Mouse (Mus musculus) embryonic facial prominence, embryonic 10.5 days (tissue): Measurements from ENCODE around the gene Khdc1b. TPM values are rescaled to one million over a fixed set of nuclear protein-coding genes. Genes with fewer than 3 reads are reported as not detected.

Experiments used
- DNase-seq: peaks from one replicate; pipeline ENCODE4 v3.0.0-alpha.2; 2017; ENCODE audit warnings: low spot score
- H3K27ac ChIP-seq: fragments of 300-500 bp; sonication (generic); replicated peaks from 2 replicates; pipeline ENCODE4 v1.5.1; 2016; ENCODE audit warnings: mild to moderate bottlenecking
- H3K27me3 ChIP-seq: fragments of 300-500 bp; sonication (generic); replicated peaks from 2 replicates; pipeline ENCODE4 v1.6.1; 2016; ENCODE audit warnings: low read depth, mild to moderate bottlenecking; ENCODE audit not compliant: poor library complexity, severe bottlenecking
- H3K36me3 ChIP-seq: fragments of 300-500 bp; sonication (generic); replicated peaks from 2 replicates; pipeline ENCODE4 v1.6.1; 2016; ENCODE audit warnings: mild to moderate bottlenecking, moderate library complexity
- H3K4me1 ChIP-seq: fragments of 300-500 bp; sonication (generic); 2 replicates; pipeline ENCODE4 v1.6.1; 2016
- H3K4me3 ChIP-seq: fragments of 300-500 bp; sonication (generic); 2 replicates; pipeline ENCODE4 v1.5.1; 2016; ENCODE audit warnings: mild to moderate bottlenecking, moderate library complexity
- H3K9me3 ChIP-seq: fragments of 300-500 bp; sonication (generic); 2 replicates; pipeline ENCODE4 v1.6.1; 2016; ENCODE audit warnings: mild to moderate bottlenecking
- WGBS: fragments of 180-500 bp; shearing (Covaris S2); methylation state at CpG from one replicate; pipeline ENCODE4 v1.1.7; 2016; 5-methylcytosine and 5-hydroxymethylcytosine counted together
- polyA plus RNA-seq: library from polyadenylated mRNA; unstranded; fragments of >200 nt; fragmentation: Nextera tagmentation; extraction: Ambion mirVana; gene quantifications from 2 replicates; pipeline ENCODE4 v1.2.1, GENCODE M21; 2016

Gene Khdc1b
- polyA plus RNA-seq, 1 experiment from 2014 or later, result not detected

GRCm38 (mm10) chr1:21425654-21426053, 42.3 kb downstream of the Khdc1b start:
- Histone ChIP-seq H3K36me3 (no peaks in the 10 kb centered on the region), H3K4me1 (no peaks in the 10 kb centered on the region), H3K9me3 (no peaks in the 10 kb centered on the region), H3K27ac (no peak overlapping the region), H3K4me3 (no peak overlapping the region), H3K27me3 (no peaks in the 10 kb centered on the region)
- 92% methylated on average over 2 of the region's 2 CpGs for WGBS
- DNase-seq, result no peak

GRCm38 (mm10) chr1:21428079-21428478, 44.7 kb downstream of the Khdc1b start:
- H3K27ac ChIP-seq, result no peak overlapping the region
- no peak for DNase-seq
- H3K9me3 ChIP-seq, result no peaks in the 10 kb centered on the region
- WGBS, result 80% methylated on average over 4 of the region's 4 CpGs
- H3K4me3 ChIP-seq, result no peak overlapping the region
- no peaks in the 10 kb centered on the region for H3K4me1 ChIP-seq
- H3K36me3 ChIP-seq, result no peaks in the 10 kb centered on the region
- no peaks in the 10 kb centered on the region for H3K27me3 ChIP-seq

- 86% methylated on average over 3 of the region's 3 CpGs for WGBS
- no peaks in the 10 kb centered on the region for H3K36me3 ChIP-seq
- DNase-seq, result no peak
- H3K4me1 ChIP-seq, result no peaks in the 10 kb centered on the region
- H3K4me3 ChIP-seq, result no peak overlapping the region
- H3K9me3 ChIP-seq, result no peaks in the 10 kb centered on the region
- H3K27me3 ChIP-seq, result no peaks in the 10 kb centered on the region
- H3K27ac ChIP-seq, result no peak overlapping the region
Measured at GRCm38 (mm10) chr1:21431666-21432065, 48.3 kb downstream of the Khdc1b start.

GRCm38 (mm10) chr1:21434853-21435252, 51.5 kb downstream of the Khdc1b start:
- H3K27ac ChIP-seq, result no peak overlapping the region
- no peaks in the 10 kb centered on the region for H3K27me3 ChIP-seq
- no peaks in the 10 kb centered on the region for H3K9me3 ChIP-seq
- 70% methylated on average over 3 of the region's 3 CpGs for WGBS
- no peak for DNase-seq
- no peaks in the 10 kb centered on the region for H3K4me1 ChIP-seq
- H3K4me3 ChIP-seq, result no peak overlapping the region
- H3K36me3 ChIP-seq, result no peaks in the 10 kb centered on the region

Other genes starting within 250 kb of the Khdc1b start
- gene Tmem14a, start 165.0 kb upstream of the Khdc1b start, polyA plus RNA-seq, result 7.9 TPM in 2 replicates
- gene Gsta3, start 143.0 kb upstream of the Khdc1b start, polyA plus RNA-seq, result 0.20 and 0.52 TPM in 2 replicates
- gene Khdc1a, start 33.9 kb upstream of the Khdc1b start, polyA plus RNA-seq, result not detected in 2 replicates
- not detected in 2 replicates for gene Khdc1c, start 15.2 kb upstream of the Khdc1b start, polyA plus RNA-seq